Mouse (Mus musculus) inflammation-experienced regulatory T-cells, adult 6 months (primary cell): ENCODE data around the gene Olfr474. TPM values are rescaled to one million over a fixed set of nuclear protein-coding genes. Genes with fewer than 3 reads are reported as not detected.
"Not testable (repeated sequence)": the region's sequence is repeated elsewhere in the genome, so short reads cannot be mapped to it uniquely, and the experiment has no call there.

ENCODE experiments used
- ATAC-seq: one replicate; pipeline ENCODE4 v1.8.0; 2017
- polyA plus RNA-seq, 3 experiments: library from polyadenylated mRNA; unstranded; fragments of 100-300 nt; shearing (Covaris generic); gene quantifications; one replicate each; pipeline ENCODE4 v1.2.1; 2017

The Olfr474 gene
- not detected for polyA plus RNA-seq

GRCm38 (mm10) chr7:107954343-107954742 lies at the start of gene Olfr474:
Gene Olfr474, plus strand, starts transcription at chr7:107954643.
- ATAC-seq, result no peak

DNA sequence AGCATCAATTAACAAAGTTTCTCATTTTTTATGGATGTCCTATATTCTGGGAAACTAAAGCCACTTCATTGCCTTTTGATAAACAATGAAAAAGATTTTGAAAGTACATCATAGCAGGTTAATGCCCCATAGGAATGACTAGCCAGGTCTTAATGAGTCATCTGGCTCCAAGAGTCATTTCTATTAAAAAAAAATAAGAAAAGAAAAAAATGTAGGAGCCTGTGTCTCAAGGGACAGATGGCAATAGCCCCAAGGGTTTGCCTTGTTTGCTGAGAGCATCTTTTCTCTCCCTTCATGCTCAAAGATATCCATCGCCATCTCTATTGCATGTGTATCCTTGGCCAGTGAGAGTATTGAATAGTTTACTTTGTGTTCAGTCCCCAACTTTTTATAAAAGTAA lies 24.3 kb upstream of the Olfr474 start, which contains the start of gene Olfr473:
Olfr473 (plus strand) TSS at position 301 of the 400 bp plus-strand sequence.
- ATAC-seq, result no peak

DNA sequence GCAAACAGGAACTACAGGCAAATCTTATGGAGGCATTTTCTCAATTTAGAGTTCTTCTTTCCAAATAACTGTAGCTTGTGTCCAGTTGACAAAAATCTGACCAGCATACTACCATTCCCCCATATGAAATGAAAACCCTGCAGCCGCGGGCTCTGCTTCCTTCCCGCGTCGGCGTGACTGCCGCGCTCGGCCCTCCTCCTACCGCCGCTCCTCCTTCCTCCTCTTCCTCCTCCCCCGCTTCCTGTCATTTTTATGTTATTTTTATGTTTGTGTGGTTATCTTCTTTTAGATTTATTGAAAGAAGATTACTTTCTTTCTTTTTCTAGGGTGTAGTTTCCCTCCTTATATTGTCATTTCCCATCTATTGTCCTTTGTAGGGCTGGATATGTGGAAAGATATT lies 1.9 kb upstream of the Olfr474 start:
- ATAC-seq, result not testable (repeated sequence)

- ATAC-seq, result no peak
Measured at GRCm38 (mm10) chr7:107964503-107964902, 10.1 kb downstream of the Olfr474 start, which contains the start of gene Olfr476. Gene Olfr476, plus strand, starts transcription at chr7:107964803.

- ATAC-seq, result no peak
Measured at GRCm38 (mm10) chr7:107986393-107986792, 31.9 kb downstream of the Olfr474 start, which contains the start of gene Olfr477. Gene Olfr477, plus strand, starts transcription at chr7:107986693.

Other genes starting within 250 kb of the Olfr474 start
- gene Cyb5r2, start 196.6 kb upstream of the Olfr474 start, polyA plus RNA-seq, result not detected
- not detected for gene Ovch2, start 153.4 kb upstream of the Olfr474 start, polyA plus RNA-seq
- gene Olfr467, start 142.4 kb upstream of the Olfr474 start, polyA plus RNA-seq, result not detected
- not detected for gene Olfr469, start 129.1 kb upstream of the Olfr474 start, polyA plus RNA-seq
- under 1 TPM in 1 of 3 experiments, not detected in 2; 0.66 TPM for gene Olfr470, start 107.2 kb upstream of the Olfr474 start, polyA plus RNA-seq
- under 1 TPM in 2 of 3 experiments, not detected in 1; 0.06 to 0.08 TPM for gene Olfr472, start 56.7 kb upstream of the Olfr474 start, polyA plus RNA-seq
- not detected for gene Olfr473, start 24.2 kb upstream of the Olfr474 start, polyA plus RNA-seq
- gene Olfr476, start 10.2 kb downstream of the Olfr474 start, polyA plus RNA-seq, result under 1 TPM in 1 of 3 experiments, not detected in 2; 0.16 TPM
- not detected for gene Olfr477, start 32.0 kb downstream of the Olfr474 start, polyA plus RNA-seq
- not detected for gene Olfr478, start 79.3 kb downstream of the Olfr474 start, polyA plus RNA-seq
- gene Olfr479, start 96.0 kb downstream of the Olfr474 start, polyA plus RNA-seq, result not detected
- not detected for gene Olfr480, start 112.7 kb downstream of the Olfr474 start, polyA plus RNA-seq
- gene Olfr481, start 125.2 kb downstream of the Olfr474 start, polyA plus RNA-seq, result under 1 TPM in 1 of 3 experiments, not detected in 2; 0.29 TPM
- under 1 TPM in 2 of 3 experiments, not detected in 1; 0.15 TPM for gene Olfr482, start 142.9 kb downstream of the Olfr474 start, polyA plus RNA-seq
- not detected for gene Olfr483, start 146.2 kb downstream of the Olfr474 start, polyA plus RNA-seq
- not detected for gene Olfr484, start 172.8 kb downstream of the Olfr474 start, polyA plus RNA-seq
- gene Olfr485, start 205.2 kb downstream of the Olfr474 start, polyA plus RNA-seq, result not detected
- gene Olfr486, start 218.1 kb downstream of the Olfr474 start, polyA plus RNA-seq, result not detected